Mouse (Mus musculus): Measurements from ENCODE around the gene Rcbtb2. TPM values are rescaled to one million over a fixed set of nuclear protein-coding genes. Genes with fewer than 3 reads are reported as not detected.

Rcbtb2 gene
- polyA plus RNA-seq, 1 experiment: 48.4 TPM

GRCm38 (mm10) chr14:73231286-73231982, 108.6 kb downstream of the Rcbtb2 start:
- Histone ChIP-seq H3K4me3 (ENCODE audit: control insufficient read depth, low read depth, low read length) (no peak overlapping the region), H3K4me1 (ENCODE audit: control insufficient read depth, insufficient read depth, low read length) (no peaks in the 10 kb centered on the region), H3K27ac (ENCODE audit: control insufficient read depth, insufficient read depth, low read depth, low read length) (no peak overlapping the region), H3K27me3 (ENCODE audit: control insufficient read depth, insufficient read depth, low read length) (no peaks in the 10 kb centered on the region), H3K36me3 (ENCODE audit: control insufficient read depth, insufficient read depth, low read length) (no peaks in the 10 kb centered on the region)
- TF ChIP-seq CTCF (IDR thresholded peaks at IDR 0.05; ENCODE audit: control insufficient read depth, insufficient read depth, insufficient replicate concordance, low read depth, low read length) (no peak), POLR2A (IDR thresholded peaks at IDR 0.05; ENCODE audit: control insufficient read depth, low read depth, low read length) (no peak)

DNA sequence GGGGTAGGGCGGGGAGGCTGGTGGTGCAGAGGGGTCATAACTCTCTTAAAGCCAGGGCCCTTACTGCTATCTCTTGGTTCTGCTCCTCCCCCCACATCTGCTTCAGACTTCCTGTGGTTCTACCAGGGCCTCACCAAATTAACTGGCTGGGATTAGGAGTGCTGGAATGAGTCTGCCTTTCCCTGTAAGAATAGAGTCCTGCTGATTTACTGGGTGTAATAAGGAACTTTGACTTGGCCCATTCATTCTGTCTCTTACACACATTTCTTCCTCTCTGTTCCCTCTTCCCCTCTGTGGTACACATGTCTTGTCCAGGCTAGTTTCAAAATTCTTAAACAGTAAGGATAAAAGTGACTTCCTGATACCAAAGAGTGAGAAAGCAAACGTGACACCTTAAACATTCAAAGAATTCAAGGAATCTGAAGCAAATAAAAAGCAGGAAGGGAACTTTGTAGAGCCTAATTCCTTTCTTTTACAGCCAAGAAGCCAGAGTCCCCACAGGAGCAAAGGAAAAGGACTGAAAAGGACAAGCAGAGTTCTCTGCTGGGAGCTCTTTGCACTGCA, 111.7 kb downstream of the Rcbtb2 start:
- Histone ChIP-seq H3K36me3 (ENCODE audit: control insufficient read depth, insufficient read depth, low read length) (no peaks in the 10 kb centered on the region), H3K27me3 (ENCODE audit: control insufficient read depth, insufficient read depth, low read length) (no peaks in the 10 kb centered on the region), H3K4me3 (ENCODE audit: control insufficient read depth, low read depth, low read length) (no peak overlapping the region), H3K4me1 (ENCODE audit: control insufficient read depth, insufficient read depth, low read length) (no peaks in the 10 kb centered on the region), H3K27ac (ENCODE audit: control insufficient read depth, insufficient read depth, low read depth, low read length) (no peak overlapping the region)
- no peak for TF ChIP-seq CTCF (IDR thresholded peaks at IDR 0.05; ENCODE audit: control insufficient read depth, insufficient read depth, insufficient replicate concordance, low read depth, low read length)

GRCm38 (mm10) chr14:73237848-73238321, 115.0 kb downstream of the Rcbtb2 start, which contains the start of gene Lpar6:
Lpar6 (plus strand) TSS chr14:73237895.
- Histone ChIP-seq H3K27ac (ENCODE audit: control insufficient read depth, insufficient read depth, low read depth, low read length) (peak within 1 kb of the TSS; percentile 54), H3K36me3 (ENCODE audit: control insufficient read depth, insufficient read depth, low read length) (no peaks in the 10 kb centered on the region), H3K4me1 (ENCODE audit: control insufficient read depth, insufficient read depth, low read length) (no peaks in the 10 kb centered on the region), H3K4me3 (ENCODE audit: control insufficient read depth, low read depth, low read length) (peak within 1 kb of the TSS; percentile 61), H3K27me3 (ENCODE audit: control insufficient read depth, insufficient read depth, low read length) (no peaks in the 10 kb centered on the region)
- TF ChIP-seq POLR2A (IDR thresholded peaks at IDR 0.05; ENCODE audit: control insufficient read depth, low read depth, low read length) (no peak), CTCF (IDR thresholded peaks at IDR 0.05; ENCODE audit: control insufficient read depth, insufficient read depth, insufficient replicate concordance, low read depth, low read length) (no peak)

GRCm38 (mm10) chr14:73238498-73239250, 115.8 kb downstream of the Rcbtb2 start:
- no peaks in the 10 kb centered on the region for H3K36me3 ChIP-seq (ENCODE audit: control insufficient read depth, insufficient read depth, low read length)
- H3K4me1 ChIP-seq (ENCODE audit: control insufficient read depth, insufficient read depth, low read length): no peaks in the 10 kb centered on the region
- TF ChIP-seq POLR2A (IDR thresholded peaks at IDR 0.05; ENCODE audit: control insufficient read depth, low read depth, low read length) (no peak), CTCF (IDR thresholded peaks at IDR 0.05; ENCODE audit: control insufficient read depth, insufficient read depth, insufficient replicate concordance, low read depth, low read length) (no peak)
- H3K27me3 ChIP-seq (ENCODE audit: control insufficient read depth, insufficient read depth, low read length): no peaks in the 10 kb centered on the region
- H3K27ac ChIP-seq (ENCODE audit: control insufficient read depth, insufficient read depth, low read depth, low read length): no peak overlapping the region
- H3K4me3 ChIP-seq (ENCODE audit: control insufficient read depth, low read depth, low read length): peak overlapping the region; percentile 17; the same call in 1 of the 2 replicates

GRCm38 (mm10) chr14:73239291-73239690, 116.5 kb downstream of the Rcbtb2 start:
- Histone ChIP-seq H3K4me1 (ENCODE audit: control insufficient read depth, insufficient read depth, low read length) (no peaks in the 10 kb centered on the region), H3K27me3 (ENCODE audit: control insufficient read depth, insufficient read depth, low read length) (no peaks in the 10 kb centered on the region), H3K4me3 (ENCODE audit: control insufficient read depth, low read depth, low read length) (no peak overlapping the region), H3K36me3 (ENCODE audit: control insufficient read depth, insufficient read depth, low read length) (no peaks in the 10 kb centered on the region), H3K27ac (ENCODE audit: control insufficient read depth, insufficient read depth, low read depth, low read length) (no peak overlapping the region; the same call in 1 of the 2 replicates)
- no peak for TF ChIP-seq POLR2A (IDR thresholded peaks at IDR 0.05; ENCODE audit: control insufficient read depth, low read depth, low read length)
- no peak for TF ChIP-seq CTCF (IDR thresholded peaks at IDR 0.05; ENCODE audit: control insufficient read depth, insufficient read depth, insufficient replicate concordance, low read depth, low read length)

GRCm38 (mm10) chr14:73239857-73240256, 117.0 kb downstream of the Rcbtb2 start:
- Histone ChIP-seq H3K4me1 (ENCODE audit: control insufficient read depth, insufficient read depth, low read length) (no peaks in the 10 kb centered on the region), H3K36me3 (ENCODE audit: control insufficient read depth, insufficient read depth, low read length) (no peaks in the 10 kb centered on the region), H3K27me3 (ENCODE audit: control insufficient read depth, insufficient read depth, low read length) (no peaks in the 10 kb centered on the region), H3K27ac (ENCODE audit: control insufficient read depth, insufficient read depth, low read depth, low read length) (no peak overlapping the region), H3K4me3 (ENCODE audit: control insufficient read depth, low read depth, low read length) (no peak overlapping the region)
- TF ChIP-seq CTCF (IDR thresholded peaks at IDR 0.05; ENCODE audit: control insufficient read depth, insufficient read depth, insufficient replicate concordance, low read depth, low read length) (no peak), POLR2A (IDR thresholded peaks at IDR 0.05; ENCODE audit: control insufficient read depth, low read depth, low read length) (no peak)

DNA sequence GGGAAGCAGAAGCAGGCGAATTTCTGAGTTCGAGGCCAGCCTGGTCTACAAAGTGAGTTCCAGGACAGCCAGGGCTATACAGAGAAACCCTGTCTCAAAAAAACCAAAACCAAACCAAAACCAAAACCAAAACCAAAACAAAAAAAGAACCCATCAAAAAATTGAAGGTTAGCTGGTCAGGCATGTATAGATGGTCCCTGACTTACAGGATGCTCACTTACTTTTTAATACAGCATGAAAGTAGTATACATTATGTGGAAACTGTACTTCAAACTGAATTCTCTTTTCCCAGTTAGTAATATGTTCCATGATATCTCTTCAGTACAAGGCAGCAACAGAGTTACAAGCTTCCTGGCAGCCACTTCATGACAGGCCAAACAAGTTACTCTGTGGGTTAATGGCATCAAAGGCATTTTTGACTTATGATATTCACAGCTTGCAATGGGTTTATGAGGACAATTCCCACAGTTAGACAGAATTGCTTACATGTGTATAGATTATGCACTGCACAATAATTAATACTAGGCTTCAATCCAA, 121.3 kb downstream of the Rcbtb2 start:
- Histone ChIP-seq H3K27ac (ENCODE audit: control insufficient read depth, insufficient read depth, low read depth, low read length) (no peak overlapping the region), H3K4me3 (ENCODE audit: control insufficient read depth, low read depth, low read length) (no peak overlapping the region), H3K4me1 (ENCODE audit: control insufficient read depth, insufficient read depth, low read length) (no peaks in the 10 kb centered on the region), H3K27me3 (ENCODE audit: control insufficient read depth, insufficient read depth, low read length) (no peaks in the 10 kb centered on the region), H3K36me3 (ENCODE audit: control insufficient read depth, insufficient read depth, low read length) (no peaks in the 10 kb centered on the region)
- no peak for TF ChIP-seq CTCF (IDR thresholded peaks at IDR 0.05; ENCODE audit: control insufficient read depth, insufficient read depth, insufficient replicate concordance, low read depth, low read length)
- TF ChIP-seq POLR2A (IDR thresholded peaks at IDR 0.05; ENCODE audit: control insufficient read depth, low read depth, low read length): no peak

Data from testis, adult 2 months (tissue).